Mouse (Mus musculus) forebrain, postnatal 0 days (tissue): ENCODE measurements around the gene Frmd4b. TPM values are rescaled to one million over a fixed set of nuclear protein-coding genes. Genes with fewer than 3 reads are reported as not detected.

Source experiments
- ATAC-seq: fragments of 200-750 bp; cut with Nextera tagmentation; 2 replicates; pipeline ENCODE4 v1.8.0; 2017; ENCODE audit warnings: mild to moderate bottlenecking, moderate library complexity
- DNase-seq: peaks from one replicate; pipeline ENCODE4 v3.0.0-alpha.2; 2015
- H3K27ac ChIP-seq: fragments of 300-500 bp; sonication (generic); 2 replicates; pipeline ENCODE4 v1.5.1; 2014; ENCODE audit warnings: low read depth, mild to moderate bottlenecking, antibody characterized with exemption, low read length, moderate library complexity, mixed read lengths
- H3K27me3 ChIP-seq: fragments of 300-500 bp; sonication (generic); 2 replicates; pipeline ENCODE4 v1.6.1; 2014; ENCODE audit warnings: mild to moderate bottlenecking, low read length, mixed read lengths; ENCODE audit not compliant: insufficient read depth
- H3K36me3 ChIP-seq: fragments of 300-500 bp; sonication (generic); 2 replicates; pipeline ENCODE4 v1.6.1; 2014; ENCODE audit warnings: mild to moderate bottlenecking, moderate library complexity; ENCODE audit not compliant: insufficient read depth
- H3K4me1 ChIP-seq: fragments of 300-500 bp; sonication (generic); 2 replicates; pipeline ENCODE4 v1.6.1; 2014; ENCODE audit warnings: antibody characterized with exemption; ENCODE audit not compliant: insufficient read depth
- H3K4me2 ChIP-seq: fragments of 300-500 bp; sonication (generic); 2 replicates; pipeline ENCODE4 v1.6.1; 2014; ENCODE audit warnings: low read depth, mild to moderate bottlenecking, moderate library complexity
- H3K4me3 ChIP-seq: fragments of 300-500 bp; sonication (generic); 2 replicates; pipeline ENCODE4 v1.5.1; 2014; ENCODE audit warnings: low read depth, low read length, mixed read lengths
- H3K9ac ChIP-seq: fragments of 300-500 bp; sonication (generic); 2 replicates; pipeline ENCODE4 v1.6.1; 2014; ENCODE audit warnings: mild to moderate bottlenecking
- H3K9me3 ChIP-seq: fragments of 300-500 bp; sonication (generic); 2 replicates; pipeline ENCODE4 v1.6.1; 2016; ENCODE audit warnings: low read length
- CTCF ChIP-seq: sonication (generic); IDR thresholded peaks from 2 replicates; pipeline ENCODE4 v1.5.1; 2016; ENCODE audit warnings: antibody characterized with exemption, control low read depth, low read depth
- WGBS: fragments of 180-500 bp; shearing (Covaris S2); extraction: QIAGEN DNeasy Blood & Tissue Kit; methylation state at CpG from one replicate; pipeline ENCODE4 v1.1.7; 2014; 5-methylcytosine and 5-hydroxymethylcytosine counted together
- polyA plus RNA-seq: library from polyadenylated mRNA; unstranded; fragments of >200 nt; fragmentation: Nextera tagmentation; extraction: Ambion mirVana; gene quantifications from 2 replicates; pipeline ENCODE4 v1.2.1, GENCODE M21; 2015
- total RNA-seq: library from RNA; depleted of rRNA; stranded (reverse); fragments of >200 nt; gene quantifications from 2 replicates; pipeline ENCODE4 v1.2.3, GENCODE M21; 2014

The Frmd4b gene
- total and polyA plus RNA-seq, 2 experiments from 2014 or later = 17.0 to 43.7 TPM

GRCm38 (mm10) chr6:97501000-97501399, 116.3 kb downstream of the Frmd4b start:
- ATAC-seq = no peak
- no peak for DNase-seq
- Histone ChIP-seq H3K36me3 (no peaks in the 10 kb centered on the region; the same call in 1 of the 2 replicates), H3K27ac (no peak overlapping the region), H3K27me3 (no peaks in the 10 kb centered on the region), H3K4me3 (no peak overlapping the region), H3K9ac (no peak overlapping the region), H3K4me2 (no peak overlapping the region), H3K9me3 (no peaks in the 10 kb centered on the region), H3K4me1 (0 out of 2 replicates have a peak, but pooled peaks cover 1% of the 10 kb centered on the region)
- peak; percentile 26 for TF ChIP-seq CTCF
- WGBS = 84% methylated on average over 7 of the region's 7 CpGs

GRCm38 (mm10) chr6:97500246-97500645, 117.1 kb downstream of the Frmd4b start:
- DNase-seq (no peak), ATAC-seq (no peak)
- H3K9me3 ChIP-seq = no peaks in the 10 kb centered on the region
- no peak overlapping the region for H3K4me2 ChIP-seq
- H3K4me1 ChIP-seq = no peaks in the 10 kb centered on the region
- no peaks in the 10 kb centered on the region for H3K27me3 ChIP-seq
- H3K27ac ChIP-seq = no peak overlapping the region
- 78% methylated on average over 6 of the region's 6 CpGs for WGBS
- H3K36me3 ChIP-seq = no peaks in the 10 kb centered on the region; the same call in 1 of the 2 replicates
- H3K4me3 ChIP-seq = no peak overlapping the region
- TF ChIP-seq CTCF = no peak
- H3K9ac ChIP-seq = no peak overlapping the region

DNA sequence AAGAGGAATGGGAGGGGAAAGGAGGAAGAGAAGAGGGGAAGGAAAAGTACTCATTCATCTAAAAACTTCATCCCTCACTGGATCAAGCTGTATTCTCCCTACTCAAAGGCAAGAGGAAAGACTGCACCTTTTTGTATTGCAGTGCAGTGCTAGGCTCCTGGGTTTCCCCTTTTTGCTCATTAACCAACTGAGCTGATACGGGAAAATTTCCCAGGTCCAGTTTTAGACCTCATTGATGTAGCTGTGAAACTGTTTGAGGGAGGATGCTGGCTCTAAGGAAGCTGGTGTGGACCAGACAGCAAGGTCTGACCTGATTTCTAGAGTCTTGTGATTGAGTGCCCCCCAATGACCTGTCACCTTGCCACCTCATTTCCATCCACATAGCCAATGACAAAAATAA, 121.3 kb downstream of the Frmd4b start:
- no peak overlapping the region for H3K4me3 ChIP-seq

GRCm38 (mm10) chr6:97491065-97491464, 126.3 kb downstream of the Frmd4b start:
- H3K27me3 ChIP-seq = no peaks in the 10 kb centered on the region
- no peak overlapping the region for H3K9ac ChIP-seq
- no peak overlapping the region for H3K27ac ChIP-seq
- no peak for TF ChIP-seq CTCF
- no peak overlapping the region for H3K4me3 ChIP-seq
- no peak for ATAC-seq
- H3K4me2 ChIP-seq = no peak overlapping the region
- H3K4me1 ChIP-seq = peaks cover 12% of the 10 kb centered on the region; the same call in 1 of the 2 replicates
- H3K36me3 ChIP-seq = no peaks in the 10 kb centered on the region
- no peaks in the 10 kb centered on the region for H3K9me3 ChIP-seq
- WGBS = 90% methylated on average over 5 of the region's 5 CpGs
- DNase-seq = no peak

More for the DNA sequence above, 121.3 kb downstream of the Frmd4b start:
- no peaks in the 10 kb centered on the region for H3K27me3 ChIP-seq
- no peak for ATAC-seq
- no peaks in the 10 kb centered on the region for H3K4me1 ChIP-seq
- no peaks in the 10 kb centered on the region for H3K36me3 ChIP-seq
- no peak for DNase-seq
- no peak overlapping the region for H3K4me2 ChIP-seq
- TF ChIP-seq CTCF = no peak
- no peak overlapping the region for H3K9ac ChIP-seq
- WGBS = 81% methylated on average over 1 of the region's 1 CpGs
- H3K27ac ChIP-seq = no peak overlapping the region
- H3K9me3 ChIP-seq = no peaks in the 10 kb centered on the region

DNA sequence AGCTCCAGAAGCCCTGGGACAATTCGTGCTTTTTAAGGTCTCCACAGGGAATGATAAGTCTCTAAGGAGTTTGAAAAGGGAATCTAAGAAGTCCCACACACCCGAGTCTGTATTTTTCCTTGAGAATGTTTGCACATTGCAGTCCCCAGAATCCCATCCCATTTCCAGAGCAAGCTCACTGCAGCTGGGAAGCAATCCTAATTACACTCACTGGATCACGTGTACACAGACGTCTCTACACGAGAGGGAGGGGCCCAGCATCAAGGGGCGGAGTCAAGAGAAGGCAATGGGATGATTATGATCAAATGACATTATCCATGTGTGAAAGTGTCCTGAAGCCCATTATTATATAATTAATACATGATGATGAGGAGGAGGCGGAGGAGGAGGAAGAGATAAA, 128.5 kb downstream of the Frmd4b start:
- peak overlapping the region; percentile 97 for H3K4me2 ChIP-seq
- H3K9ac ChIP-seq = no peak overlapping the region
- ATAC-seq = peak; percentile 63
- peaks cover 12% of the 10 kb centered on the region; the same call in 1 of the 2 replicates for H3K4me1 ChIP-seq
- H3K27ac ChIP-seq = no peak overlapping the region
- H3K4me3 ChIP-seq = no peak overlapping the region
- no peaks in the 10 kb centered on the region for H3K9me3 ChIP-seq
- peak; percentile 35 for DNase-seq
- WGBS = 27% methylated on average over 7 of the region's 7 CpGs
- TF ChIP-seq CTCF = no peak
- H3K36me3 ChIP-seq = no peaks in the 10 kb centered on the region
- H3K27me3 ChIP-seq = no peaks in the 10 kb centered on the region

DNA sequence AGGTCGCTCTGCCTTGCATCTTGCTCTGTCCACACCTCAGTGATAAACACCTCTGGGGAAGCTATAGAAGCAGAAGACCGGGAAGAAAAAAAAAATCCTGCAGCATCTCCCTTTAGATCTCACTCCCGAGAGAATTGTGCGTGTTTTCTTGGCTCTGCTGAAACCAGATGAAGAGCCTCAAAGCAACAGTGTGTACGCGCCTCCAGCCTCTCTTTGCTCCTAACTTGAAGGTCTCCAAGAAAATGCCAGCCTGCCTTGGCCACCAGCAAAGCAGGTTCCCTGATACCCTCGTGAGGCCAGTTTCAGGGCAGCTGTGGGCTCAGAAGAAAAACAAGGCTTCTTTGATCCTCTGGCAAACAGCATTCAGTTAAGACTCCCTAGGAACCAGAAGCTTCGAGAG, 129.1 kb downstream of the Frmd4b start:
- Histone ChIP-seq H3K4me2 (peak overlapping the region; percentile 97), H3K27me3 (no peaks in the 10 kb centered on the region), H3K27ac (no peak overlapping the region), H3K36me3 (no peaks in the 10 kb centered on the region), H3K9ac (no peak overlapping the region), H3K4me3 (peak overlapping the region; percentile 48; the same call in 1 of the 2 replicates), H3K4me1 (peaks cover 12% of the 10 kb centered on the region; the same call in 1 of the 2 replicates), H3K9me3 (no peaks in the 10 kb centered on the region)
- peak; percentile 43 for DNase-seq
- WGBS = 10% methylated on average over 8 of the region's 8 CpGs
- no peak for TF ChIP-seq CTCF
- ATAC-seq = 0 out of 2 replicates have a peak, but pooled peaks have one; percentile 8

DNA sequence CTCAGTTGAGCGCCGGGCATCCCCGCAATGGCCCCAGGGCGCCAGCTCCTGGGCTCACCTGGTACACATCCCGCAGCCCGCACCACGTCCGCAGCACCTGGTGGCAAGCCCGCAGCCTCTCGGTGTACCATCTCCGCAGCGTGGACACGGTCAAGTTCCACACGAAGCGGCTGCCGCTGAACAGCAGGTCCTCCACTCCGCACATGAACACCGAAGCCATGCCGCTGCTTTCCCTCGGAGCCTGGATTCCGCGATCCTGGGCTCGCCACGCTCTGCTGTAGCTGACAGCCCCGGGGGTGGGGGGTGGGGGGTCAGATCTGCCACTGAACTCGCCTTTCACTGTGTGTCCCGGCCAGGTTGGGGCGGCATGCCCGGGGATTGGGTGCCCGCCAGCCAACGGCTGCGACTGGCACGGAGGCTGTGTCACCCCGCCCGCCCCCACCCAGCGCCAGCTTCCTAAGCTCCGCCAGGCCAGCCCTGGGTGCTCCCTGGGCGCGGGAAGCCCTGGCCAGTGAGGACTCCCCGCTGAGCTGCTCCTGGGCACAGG, 129.7 kb downstream of the Frmd4b start:
- DNase-seq (peak; percentile 64), ATAC-seq (peak; percentile 83)
- no peak for TF ChIP-seq CTCF
- peak overlapping the region; percentile 60 for H3K9ac ChIP-seq
- H3K36me3 ChIP-seq = no peaks in the 10 kb centered on the region
- no peak overlapping the region for H3K27ac ChIP-seq
- no peaks in the 10 kb centered on the region for H3K27me3 ChIP-seq
- H3K4me1 ChIP-seq = peaks cover 12% of the 10 kb centered on the region; the same call in 1 of the 2 replicates
- peak overlapping the region; percentile 48 for H3K4me3 ChIP-seq
- 2% methylated on average over 40 of the region's 40 CpGs for WGBS
- H3K9me3 ChIP-seq = no peaks in the 10 kb centered on the region
- H3K4me2 ChIP-seq = peak overlapping the region; percentile 97
